Mouse (Mus musculus) limb, embryonic 14.5 days (tissue): ENCODE data around the gene Papolb. TPM values are rescaled to one million over a fixed set of nuclear protein-coding genes. Genes with fewer than 3 reads are reported as not detected.

Experiments used
- ATAC-seq: fragments of 200-750 bp; cut with Nextera tagmentation; 2 replicates; pipeline ENCODE4 v1.8.0; 2017; ENCODE audit warnings: low read depth, moderate number of reproducible peaks, moderate TSS enrichment; ENCODE audit not compliant: low FRiP score
- DNase-seq: peaks from one replicate; pipeline ENCODE4 v3.0.0-alpha.2; 2015; ENCODE audit warnings: low spot score
- H3K27ac ChIP-seq: fragments of 300-500 bp; sonication (generic); replicated peaks from 2 replicates; pipeline ENCODE4 v1.5.1; 2014; ENCODE audit warnings: low read depth, mild to moderate bottlenecking, low read length, moderate library complexity, mixed read lengths
- H3K27me3 ChIP-seq: fragments of 300-500 bp; sonication (generic); 2 replicates; pipeline ENCODE4 v1.6.1; 2014; ENCODE audit warnings: low read length, mixed read lengths; ENCODE audit not compliant: control insufficient read depth, insufficient read depth
- H3K36me3 ChIP-seq: fragments of 300-500 bp; sonication (generic); 2 replicates; pipeline ENCODE4 v1.6.1; 2014; ENCODE audit warnings: mild to moderate bottlenecking, low read length, moderate library complexity, mixed read lengths; ENCODE audit not compliant: control insufficient read depth, insufficient read depth
- H3K4me1 ChIP-seq: fragments of 300-500 bp; sonication (generic); 2 replicates; pipeline ENCODE4 v1.6.1; 2014; ENCODE audit warnings: antibody characterized with exemption, low read length, mixed read lengths; ENCODE audit not compliant: control insufficient read depth, insufficient read depth
- H3K4me2 ChIP-seq: fragments of 300-500 bp; sonication (generic); replicated peaks from 2 replicates; pipeline ENCODE4 v1.6.1; 2014; ENCODE audit warnings: low read depth, mild to moderate bottlenecking, low read length, moderate library complexity; ENCODE audit not compliant: severe bottlenecking
- H3K4me3 ChIP-seq: fragments of 300-500 bp; sonication (generic); replicated peaks from 2 replicates; pipeline ENCODE4 v1.5.1; 2014; ENCODE audit warnings: low read length
- H3K9ac ChIP-seq: fragments of 300-500 bp; sonication (generic); 2 replicates; pipeline ENCODE4 v1.6.1; 2014; ENCODE audit warnings: mild to moderate bottlenecking, low read depth, low read length, moderate library complexity; ENCODE audit not compliant: severe bottlenecking
- H3K9me3 ChIP-seq: fragments of 300-500 bp; sonication (generic); 2 replicates; pipeline ENCODE4 v1.6.1; 2016; ENCODE audit warnings: low read length; ENCODE audit not compliant: control insufficient read depth
- POLR2A ChIP-seq: fragments of 200-500 bp; IDR thresholded peaks from 2 replicates; pipeline ENCODE4 v1.8.0; 2012; ENCODE audit warnings: inconsistent platforms, mild to moderate bottlenecking, moderate library complexity, borderline replicate concordance; ENCODE audit not compliant: insufficient read depth, insufficient read length; ENCODE audit errors: extremely low read depth
- WGBS: fragments of 180-500 bp; shearing (Covaris S2); extraction: QIAGEN DNeasy Blood & Tissue Kit; methylation state at CpG from one replicate; pipeline ENCODE4 v1.1.7; 2014; 5-methylcytosine and 5-hydroxymethylcytosine counted together
- polyA plus RNA-seq, 2 experiments: library from polyadenylated mRNA; depleted of rRNA in 1 of 2; stranded (reverse) in 1 of 2; unstranded in 1 of 2; fragments of >200 nt; fragmentation: Nextera tagmentation in 1 of 2; extraction: Ambion mirVana in 1 of 2; gene quantifications; 2 replicates each; pipeline versions ENCODE4 v1.2.1 to v1.2.3; 2012 to 2014

Gene Papolb
- polyA plus RNA-seq, 2 experiments, result 0.18 TPM

DNA sequence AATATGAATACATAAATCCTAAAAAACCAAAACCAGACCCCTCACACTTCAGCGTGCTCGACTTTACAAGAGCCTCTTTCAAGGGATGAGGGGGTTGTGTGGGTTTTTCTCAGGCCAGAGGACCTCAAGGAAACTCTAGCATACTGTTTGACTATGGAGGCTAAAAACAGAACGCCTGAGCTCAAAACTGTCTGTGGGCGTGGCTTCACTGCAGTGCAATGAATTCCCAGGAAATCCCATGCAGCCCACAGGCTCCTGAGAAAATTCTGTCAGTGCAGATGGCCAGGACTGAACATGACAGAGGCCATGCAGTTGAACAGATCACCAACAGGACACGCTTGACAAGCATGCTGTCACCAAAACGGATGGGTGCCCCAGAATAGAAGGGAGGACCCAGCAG lies 10.9 kb downstream of the Papolb start:
- no peak overlapping the region for H3K4me3 ChIP-seq
- 41% methylated on average over 6 of the region's 6 CpGs for WGBS
- no peak overlapping the region for H3K9ac ChIP-seq
- H3K27me3 ChIP-seq, result no peaks in the 10 kb centered on the region
- 0 out of 2 replicates have a peak, but pooled peaks cover 6% of the 10 kb centered on the region for H3K4me1 ChIP-seq
- TF ChIP-seq POLR2A, result no peak
- no peak for ATAC-seq
- no peaks in the 10 kb centered on the region for H3K9me3 ChIP-seq
- DNase-seq, result no peak
- H3K27ac ChIP-seq, result no peak overlapping the region
- H3K36me3 ChIP-seq, result no peaks in the 10 kb centered on the region
- H3K4me2 ChIP-seq, result no peak overlapping the region

DNA sequence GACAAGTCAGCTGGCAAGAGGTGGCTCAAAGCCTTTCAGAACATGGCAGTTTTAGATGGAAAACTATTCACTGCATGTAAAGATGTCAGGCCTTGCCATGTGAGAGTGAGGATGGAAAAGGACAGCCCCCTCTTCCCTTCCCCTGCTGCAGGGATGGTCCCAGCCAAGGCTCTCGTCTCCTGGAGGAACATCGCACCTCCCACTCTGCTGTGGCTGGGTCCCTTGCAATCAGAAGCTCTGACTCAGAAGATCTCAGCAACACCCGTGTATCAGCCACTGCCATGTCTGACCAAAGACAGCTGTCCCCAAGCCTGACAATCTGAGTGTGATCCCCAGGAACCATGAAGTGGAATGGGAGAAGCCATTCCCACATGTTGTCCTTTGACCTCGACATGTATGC lies 17.8 kb downstream of the Papolb start:
- 58% methylated on average over 3 of the region's 4 CpGs for WGBS
- ATAC-seq (no peak), DNase-seq (no peak)
- no peak overlapping the region for H3K9ac ChIP-seq
- H3K36me3 ChIP-seq, result no peaks in the 10 kb centered on the region
- peaks cover 8% of the 10 kb centered on the region for H3K4me1 ChIP-seq
- no peak overlapping the region for H3K4me2 ChIP-seq
- H3K4me3 ChIP-seq, result no peak overlapping the region
- H3K27ac ChIP-seq, result no peak overlapping the region
- no peaks in the 10 kb centered on the region for H3K9me3 ChIP-seq
- TF ChIP-seq POLR2A, result no peak
- H3K27me3 ChIP-seq, result no peaks in the 10 kb centered on the region

DNA sequence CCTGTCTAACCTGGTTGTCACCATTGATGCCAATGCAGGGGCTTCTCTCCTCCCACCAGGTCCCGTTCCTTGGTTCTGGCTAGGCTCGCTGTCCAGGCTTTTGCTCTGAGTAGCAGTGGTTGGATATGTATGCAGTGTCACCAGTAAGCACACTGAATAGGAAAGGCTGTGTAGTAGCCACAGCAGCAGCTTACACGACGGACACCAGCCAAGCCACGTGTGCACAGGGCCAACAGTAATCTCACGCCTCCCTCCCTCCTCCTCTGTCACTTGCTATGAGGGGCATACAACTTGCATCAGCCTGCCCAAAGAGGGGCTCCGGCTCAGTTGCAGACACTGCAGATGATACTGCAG lies 19.8 kb downstream of the Papolb start:
- no peak for DNase-seq
- WGBS, result 58% methylated on average over 7 of the region's 7 CpGs
- H3K36me3 ChIP-seq, result no peaks in the 10 kb centered on the region
- TF ChIP-seq POLR2A, result no peak
- no peak overlapping the region for H3K4me2 ChIP-seq
- H3K9ac ChIP-seq, result peak overlapping the region; percentile 6; the same call in 1 of the 2 replicates
- ATAC-seq, result no peak
- no peak overlapping the region for H3K27ac ChIP-seq
- no peaks in the 10 kb centered on the region for H3K27me3 ChIP-seq
- peaks cover 8% of the 10 kb centered on the region for H3K4me1 ChIP-seq
- H3K4me3 ChIP-seq, result no peak overlapping the region
- no peaks in the 10 kb centered on the region for H3K9me3 ChIP-seq

DNA sequence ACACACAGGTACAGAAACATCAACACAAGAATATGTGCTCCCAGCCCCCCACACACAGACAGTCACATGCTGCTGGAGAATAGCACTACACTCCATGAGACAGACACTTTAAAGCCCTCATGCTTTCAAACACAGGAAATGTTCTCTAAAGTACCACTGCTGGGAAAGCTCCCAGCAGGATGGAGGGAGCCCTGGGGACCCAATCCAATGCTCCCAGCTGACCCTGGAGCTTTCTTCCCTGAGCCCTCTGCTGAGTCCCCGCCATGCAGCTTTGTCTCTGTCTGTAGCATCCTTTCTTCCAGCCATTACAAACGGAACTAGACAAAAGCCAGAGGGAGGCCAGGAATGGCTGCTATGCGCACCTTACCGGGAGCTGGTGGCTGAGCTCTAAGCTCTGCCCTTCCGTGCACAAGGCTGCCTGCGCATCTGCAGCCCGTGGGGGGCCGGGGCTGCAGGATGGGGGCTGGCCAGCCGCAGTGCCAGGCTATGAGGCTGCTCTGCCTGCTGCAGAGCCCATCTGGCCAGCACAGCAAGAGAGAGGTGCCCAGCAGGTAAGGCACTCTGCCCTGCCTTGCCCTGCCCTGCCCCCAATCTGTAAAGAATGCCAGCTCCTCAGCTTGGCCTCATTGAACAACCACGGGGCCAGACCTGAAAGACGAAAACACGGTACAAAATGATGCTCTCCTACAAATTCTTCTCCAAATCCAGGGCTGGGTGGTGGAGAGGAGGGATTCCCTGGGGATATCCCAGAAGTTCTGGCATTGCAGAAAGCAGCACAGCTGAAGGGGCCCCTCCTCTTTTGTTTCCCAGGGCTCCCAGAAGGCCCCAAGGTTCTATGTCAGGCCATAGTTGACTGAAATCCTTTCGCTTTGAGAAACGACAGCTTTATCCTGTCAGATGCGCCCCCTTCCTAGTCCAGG lies 20.5 kb downstream of the Papolb start:
- Histone ChIP-seq H3K4me2 (no peak overlapping the region), H3K27me3 (no peaks in the 10 kb centered on the region), H3K27ac (no peak overlapping the region), H3K36me3 (no peaks in the 10 kb centered on the region), H3K4me1 (peaks cover 8% of the 10 kb centered on the region), H3K9ac (peak overlapping the region; percentile 6), H3K9me3 (no peaks in the 10 kb centered on the region), H3K4me3 (no peak overlapping the region)
- 21% methylated on average over 15 of the region's 15 CpGs for WGBS
- TF ChIP-seq POLR2A, result no peak
- no peak for ATAC-seq
- DNase-seq, result no peak

DNA sequence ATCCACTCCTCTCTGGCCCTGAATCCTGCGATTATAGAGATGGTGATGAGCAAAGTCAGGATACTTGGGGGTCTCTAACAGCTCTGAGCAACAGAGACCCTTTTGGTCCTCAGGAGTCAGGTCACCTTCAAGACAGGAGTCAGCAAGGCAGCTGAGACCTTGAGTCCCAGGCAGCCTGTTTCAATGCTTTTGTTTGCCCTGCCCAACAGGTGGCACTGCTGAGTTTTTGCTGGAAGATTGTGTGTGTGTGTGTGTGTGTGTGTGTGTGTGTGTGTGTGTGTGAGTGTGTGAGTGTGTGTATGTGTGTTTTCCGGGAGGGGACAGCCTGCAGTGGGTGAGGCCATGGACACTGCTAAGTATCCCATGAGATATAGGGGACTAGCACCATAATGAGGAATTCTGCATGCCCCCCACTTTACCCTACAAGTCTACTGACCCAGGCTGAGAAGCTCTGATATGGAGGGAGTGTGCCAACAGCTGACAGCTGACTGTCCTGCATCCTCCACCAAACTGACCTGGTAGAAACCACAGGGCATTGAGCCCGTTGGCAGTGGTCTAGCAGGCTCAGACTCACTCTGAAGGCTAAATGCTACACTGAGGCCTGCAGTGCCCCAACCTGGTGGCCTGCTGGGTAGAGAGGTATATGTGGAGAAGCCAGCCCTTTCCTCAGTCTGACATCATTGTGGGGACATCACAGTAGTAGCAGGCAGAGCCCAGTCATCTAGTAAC lies 24.0 kb downstream of the Papolb start:
- Histone ChIP-seq H3K9ac (no peak overlapping the region), H3K9me3 (no peaks in the 10 kb centered on the region), H3K4me1 (peaks cover 8% of the 10 kb centered on the region), H3K4me3 (no peak overlapping the region), H3K27ac (no peak overlapping the region), H3K36me3 (no peaks in the 10 kb centered on the region), H3K4me2 (no peak overlapping the region), H3K27me3 (no peaks in the 10 kb centered on the region)
- no peak for TF ChIP-seq POLR2A
- no peak for ATAC-seq
- DNase-seq, result no peak
- 81% methylated on average over 3 of the region's 3 CpGs for WGBS
